Mouse (Mus musculus) myocyte (in vitro differentiated cells): ENCODE results near the gene Gm21830. TPM values are rescaled to one million over a fixed set of nuclear protein-coding genes. Genes with fewer than 3 reads are reported as not detected.
"Not testable (repeated sequence)": the region's sequence is repeated elsewhere in the genome, so short reads cannot be mapped to it uniquely, and the experiment has no call there.

ENCODE experiments used
- H3K27me3 ChIP-seq: one replicate; pipeline ENCODE4 v1.6.1; 2011; ENCODE audit not compliant: control insufficient read depth, insufficient read depth, insufficient read length
- H3K36me3 ChIP-seq: one replicate; pipeline ENCODE4 v1.6.1; 2011; ENCODE audit not compliant: control insufficient read depth, insufficient read depth
- H3K4me2 ChIP-seq: one replicate; pipeline ENCODE4 v1.6.1; 2011; ENCODE audit warnings: low read depth, control low read depth
- H3K4me3 ChIP-seq: one replicate; pipeline ENCODE4 v1.5.1; 2011; ENCODE audit warnings: mild to moderate bottlenecking, control low read depth, moderate library complexity
- H3K79me2 ChIP-seq: one replicate; pipeline ENCODE4 v1.6.1; 2011; ENCODE audit not compliant: control insufficient read depth, insufficient read depth
- H3ac ChIP-seq: one replicate; pipeline ENCODE4 v1.6.1; 2011; ENCODE audit not compliant: control insufficient read depth, insufficient read length
- CEBPB ChIP-seq: IDR thresholded peaks from 2 replicates; pipeline ENCODE4 v1.6.1; 2011; ENCODE audit warnings: mild to moderate bottlenecking, moderate library complexity; ENCODE audit not compliant: poor library complexity, insufficient read depth, severe bottlenecking
- E2F4 ChIP-seq: IDR thresholded peaks from one replicate; pipeline ENCODE4 v1.6.1; 2011; ENCODE audit warnings: mild to moderate bottlenecking, control low read depth, moderate library complexity; ENCODE audit not compliant: insufficient read depth
- MAX ChIP-seq: IDR thresholded peaks from one replicate; pipeline ENCODE4 v1.6.1; 2011; ENCODE audit warnings: low read depth, mild to moderate bottlenecking, control low read depth
- MYOD1 ChIP-seq, 3 experiments: IDR thresholded peaks; one replicate each; pipeline ENCODE4 v1.6.1; 2011; ENCODE audit warnings: control low read depth in 2 of 3, low read depth in 2 of 3, mild to moderate bottlenecking in 2 of 3, moderate library complexity in 1 of 3; ENCODE audit not compliant: insufficient read length in 2 of 3, control insufficient read depth in 1 of 3
- MYOG ChIP-seq, 3 experiments: IDR thresholded peaks; one replicate each; pipeline ENCODE4 v1.6.1; 2011; ENCODE audit warnings: control low read depth in 2 of 3, low read depth in 2 of 3, mild to moderate bottlenecking in 2 of 3; ENCODE audit not compliant: insufficient read length in 2 of 3, control insufficient read depth in 1 of 3, insufficient read depth in 1 of 3
- POLR2A ChIP-seq: IDR thresholded peaks from one replicate; pipeline ENCODE4 v1.6.1; 2011; ENCODE audit warnings: low read depth, mild to moderate bottlenecking, control low read depth, moderate library complexity; ENCODE audit not compliant: insufficient read length
- POLR2AphosphoS2 ChIP-seq: IDR thresholded peaks from one replicate; pipeline ENCODE4 v1.6.1; 2011; ENCODE audit warnings: low read depth, control low read depth; ENCODE audit not compliant: insufficient read length
- REST ChIP-seq: IDR thresholded peaks from one replicate; pipeline ENCODE4 v1.6.1; 2011; ENCODE audit warnings: mild to moderate bottlenecking, control low read depth, moderate library complexity; ENCODE audit not compliant: insufficient read depth, insufficient read length
- SRF ChIP-seq: IDR thresholded peaks from one replicate; pipeline ENCODE4 v1.6.1; 2011; ENCODE audit warnings: low read depth; ENCODE audit not compliant: control insufficient read depth, insufficient read length
- TCF12 ChIP-seq: IDR thresholded peaks from one replicate; pipeline ENCODE4 v1.6.1; 2011; ENCODE audit warnings: mild to moderate bottlenecking, control low read depth; ENCODE audit not compliant: poor library complexity, insufficient read depth, severe bottlenecking
- TCF3 ChIP-seq: IDR thresholded peaks from one replicate; pipeline ENCODE4 v1.6.1; 2011; ENCODE audit warnings: low read depth, control low read depth; ENCODE audit not compliant: insufficient read length
- USF1 ChIP-seq: IDR thresholded peaks from one replicate; pipeline ENCODE4 v1.6.1; 2011; ENCODE audit warnings: low read depth, mild to moderate bottlenecking, control low read depth, moderate library complexity
- polyA plus RNA-seq: library from polyadenylated mRNA; unstranded; fragments of >200 nt; fragmentation: generic; extraction: Trizol; gene quantifications from one replicate; pipeline ENCODE4 v1.2.1, GENCODE M21; 2012; ENCODE audit warnings: missing spikeins

The Gm21830 gene
- polyA plus RNA-seq, 1 experiment: not detected

DNA sequence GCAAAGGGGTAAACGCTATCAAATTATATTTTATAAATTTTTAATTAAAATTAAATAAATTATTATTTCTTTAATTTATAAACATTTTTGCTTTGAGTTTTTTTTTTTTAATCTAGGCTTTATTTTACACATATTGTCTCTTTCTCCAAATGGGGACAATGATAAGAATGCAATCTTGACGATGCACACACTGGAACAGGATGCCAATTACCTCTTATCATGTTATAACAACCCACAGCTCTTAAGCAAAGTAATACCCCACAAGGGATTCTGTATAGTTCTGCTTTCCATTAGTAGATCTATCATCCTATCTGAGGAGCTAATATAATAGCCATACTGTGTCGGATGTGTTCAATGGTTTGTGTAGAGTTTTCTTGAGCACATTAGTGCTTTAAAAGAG is 47.3 kb downstream of the Gm21830 start:
- TF ChIP-seq TCF12 (no peak), REST (no peak), MYOG (IDR thresholded peaks at IDR 0.05; ENCODE audit: control insufficient read depth in 1 of 3, insufficient read depth in 1 of 3, insufficient read length in 2 of 3, low read depth in 2 of 3) (no peak), SRF (no peak), CEBPB (no peak), TCF3 (no peak), MYOD1 (IDR thresholded peaks at IDR 0.05; ENCODE audit: control insufficient read depth in 1 of 3, insufficient read length in 2 of 3, low read depth in 2 of 3) (no peak)
- Histone ChIP-seq H3ac (no peak overlapping the region), H3K4me3 (no peak overlapping the region), H3K79me2 (no peaks in the 10 kb centered on the region), H3K4me2 (no peak overlapping the region), H3K27me3 (no peaks in the 10 kb centered on the region), H3K36me3 (no peaks in the 10 kb centered on the region)

GRCm38 (mm10) chr2:67467036-67467435 is 53.5 kb downstream of the Gm21830 start:
- Histone ChIP-seq H3K36me3 (no peaks in the 10 kb centered on the region), H3ac (no peak overlapping the region), H3K79me2 (no peaks in the 10 kb centered on the region), H3K4me2 (no peak overlapping the region), H3K4me3 (no peak overlapping the region), H3K27me3 (no peaks in the 10 kb centered on the region)
- TF ChIP-seq E2F4 (no peak), MYOD1 (IDR thresholded peaks at IDR 0.05; ENCODE audit: control insufficient read depth in 1 of 3, insufficient read length in 2 of 3, low read depth in 2 of 3) (no peak), POLR2AphosphoS2 (no peak), SRF (no peak), USF1 (no peak), POLR2A (no peak), TCF12 (no peak), REST (no peak), MAX (no peak), CEBPB (no peak), MYOG (IDR thresholded peaks at IDR 0.05; ENCODE audit: control insufficient read depth in 1 of 3, insufficient read depth in 1 of 3, insufficient read length in 2 of 3, low read depth in 2 of 3) (no peak)

GRCm38 (mm10) chr2:67470030-67470429 is 56.5 kb downstream of the Gm21830 start:
- H3K79me2 ChIP-seq, H3K4me2 ChIP-seq, H3K4me3 ChIP-seq, H3K36me3 ChIP-seq, H3K27me3 ChIP-seq, H3ac ChIP-seq: not testable (repeated sequence)

DNA sequence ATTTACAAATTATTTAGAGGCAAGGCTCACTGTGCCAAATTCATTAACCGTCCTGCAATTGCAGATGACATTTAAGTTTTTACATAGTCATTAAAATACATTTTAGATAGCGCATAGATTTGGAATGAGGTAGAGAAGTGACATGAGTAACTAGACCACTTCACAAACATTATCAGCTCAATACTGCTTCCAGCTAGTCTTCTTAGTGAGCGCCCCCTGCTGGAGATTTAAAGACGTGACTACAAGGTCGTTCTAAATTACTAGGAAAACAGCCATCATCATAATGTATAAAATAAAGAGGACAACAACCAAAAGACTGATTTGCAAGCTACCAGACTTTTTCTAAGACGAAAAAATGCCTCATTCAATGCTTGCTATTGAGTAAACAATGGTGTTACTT is 64.2 kb downstream of the Gm21830 start:
- Histone ChIP-seq H3K4me3 (no peak overlapping the region), H3K79me2 (no peaks in the 10 kb centered on the region), H3K4me2 (no peak overlapping the region), H3K27me3 (no peaks in the 10 kb centered on the region), H3ac (no peak overlapping the region), H3K36me3 (no peaks in the 10 kb centered on the region)
- TF ChIP-seq MYOG (IDR thresholded peaks at IDR 0.05; ENCODE audit: control insufficient read depth in 1 of 3, insufficient read depth in 1 of 3, insufficient read length in 2 of 3, low read depth in 2 of 3) (no peak), TCF12 (no peak), MAX (no peak), POLR2AphosphoS2 (no peak), REST (no peak), SRF (no peak), USF1 (no peak), POLR2A (no peak), CEBPB (no peak), TCF3 (no peak), E2F4 (no peak), MYOD1 (IDR thresholded peaks at IDR 0.05; ENCODE audit: control insufficient read depth in 1 of 3, insufficient read length in 2 of 3, low read depth in 2 of 3) (no peak)

DNA sequence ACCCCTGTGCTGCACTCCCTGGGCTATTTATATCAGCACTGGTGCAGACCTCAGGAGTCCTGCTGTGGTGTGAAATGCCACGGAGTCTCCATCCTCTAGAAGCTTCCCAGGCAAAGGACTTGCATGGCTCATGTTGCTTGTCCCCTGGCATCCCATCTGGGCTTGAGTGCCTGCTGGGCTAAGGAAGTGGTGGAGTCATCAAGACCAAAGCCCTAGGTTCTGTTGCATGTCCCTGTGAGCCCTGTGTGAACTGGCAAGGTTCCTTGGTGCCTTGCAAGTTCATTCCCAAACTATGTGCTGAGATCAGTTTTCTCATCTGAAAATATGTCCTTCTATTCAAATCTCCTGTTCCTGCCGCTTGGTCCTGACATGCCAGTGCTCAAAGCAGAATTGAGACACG is 67.5 kb downstream of the Gm21830 start:
- H3K4me3 ChIP-seq: no peak overlapping the region
- no peak for TF ChIP-seq POLR2AphosphoS2
- TF ChIP-seq E2F4: no peak
- TF ChIP-seq MYOD1 (IDR thresholded peaks at IDR 0.05; ENCODE audit: control insufficient read depth in 1 of 3, insufficient read length in 2 of 3, low read depth in 2 of 3): no peak
- TF ChIP-seq REST: no peak
- TF ChIP-seq TCF12: no peak
- TF ChIP-seq CEBPB: no peak
- TF ChIP-seq MAX: no peak
- no peak for TF ChIP-seq MYOG (IDR thresholded peaks at IDR 0.05; ENCODE audit: control insufficient read depth in 1 of 3, insufficient read depth in 1 of 3, insufficient read length in 2 of 3, low read depth in 2 of 3)
- TF ChIP-seq USF1: no peak
- TF ChIP-seq SRF: no peak
- no peak for TF ChIP-seq TCF3
- TF ChIP-seq POLR2A: no peak

More for the DNA sequence above, 67.5 kb downstream of the Gm21830 start:
- H3ac ChIP-seq: no peak overlapping the region
- H3K27me3 ChIP-seq: no peaks in the 10 kb centered on the region
- no peaks in the 10 kb centered on the region for H3K79me2 ChIP-seq
- no peaks in the 10 kb centered on the region for H3K36me3 ChIP-seq
- no peak overlapping the region for H3K4me2 ChIP-seq

Other genes with a start within 250 kb of the Gm21830 start
- gene Gm26727, start 19.5 kb downstream of the Gm21830 start, polyA plus RNA-seq: not detected
- 0.46 TPM for gene Xirp2, start 32.3 kb downstream of the Gm21830 start, polyA plus RNA-seq
- 0.56 TPM for gene B3galt1, start 152.1 kb downstream of the Gm21830 start, polyA plus RNA-seq